Mouse (Mus musculus): ENCODE results near the gene Stpg4. TPM values are rescaled to one million over a fixed set of nuclear protein-coding genes. Genes with fewer than 3 reads are reported as not detected.

The Stpg4 gene
- polyA plus RNA-seq, 1 experiment from 2014 or later = not detected

- H3K4me2 ChIP-seq = peak within 1 kb of the TSS; percentile 86
- under 1% methylated on average over 68 of the region's 69 CpGs for WGBS (ENCODE audit: insufficient replicate concordance)
Observed at GRCm38 (mm10) chr17:87446767-87447611, 19.4 kb upstream of the Stpg4 start, which contains the start of gene Calm2. TSS of gene Calm2 (minus strand) at chr17:87446935.

GRCm38 (mm10) chr17:87445917-87446766 is 18.6 kb upstream of the Stpg4 start:
- H3K9ac ChIP-seq = peak overlapping the region; percentile 99
- H3K27me3 ChIP-seq = peaks cover 6% of the 10 kb centered on the region; the same call in 1 of the 2 replicates
- H3K4me2 ChIP-seq = peak overlapping the region; percentile 86
- peak overlapping the region; percentile 97 for H3K27ac ChIP-seq (replicated peaks)
- H3K4me1 ChIP-seq (replicated peaks) = peaks cover 54% of the 10 kb centered on the region
- peak overlapping the region; percentile 97 for H3K4me3 ChIP-seq (replicated peaks)
- under 1% methylated on average over 63 of the region's 86 CpGs for WGBS (ENCODE audit: insufficient replicate concordance)
- H3K36me3 ChIP-seq (replicated peaks) = peaks cover 9% of the 10 kb centered on the region
- peak; percentile 55 for ATAC-seq (ENCODE audit: insufficient read depth)
- no peaks in the 10 kb centered on the region for H3K9me3 ChIP-seq (replicated peaks)

More at GRCm38 (mm10) chr17:87446767-87447611, 19.4 kb upstream of the Stpg4 start, which contains the start of gene Calm2:
- Histone ChIP-seq H3K36me3 (replicated peaks) (peaks cover 4% of the 10 kb centered on the region; the same call in 1 of the 2 replicates), H3K27ac (replicated peaks) (peak within 1 kb of the TSS; percentile 97), H3K9me3 (replicated peaks) (no peaks in the 10 kb centered on the region), H3K9ac (peak within 1 kb of the TSS; percentile 99), H3K4me3 (replicated peaks) (peak within 1 kb of the TSS; percentile 97), H3K27me3 (peaks cover 6% of the 10 kb centered on the region; the same call in 1 of the 2 replicates), H3K4me1 (replicated peaks) (peaks cover 49% of the 10 kb centered on the region)
- ATAC-seq (ENCODE audit: insufficient read depth) = peak; percentile 88

- peaks cover 57% of the 10 kb centered on the region for H3K4me1 ChIP-seq (replicated peaks)
- peak overlapping the region; percentile 97 for H3K4me3 ChIP-seq (replicated peaks)
- peak overlapping the region; percentile 97 for H3K27ac ChIP-seq (replicated peaks)
- WGBS (ENCODE audit: insufficient replicate concordance) = 1% methylated on average over 13 of the region's 13 CpGs
- H3K9ac ChIP-seq = peak overlapping the region; percentile 99
- H3K36me3 ChIP-seq (replicated peaks) = peaks cover 12% of the 10 kb centered on the region
- no peaks in the 10 kb centered on the region for H3K9me3 ChIP-seq (replicated peaks)
- ATAC-seq (ENCODE audit: insufficient read depth) = no peak
- H3K27me3 ChIP-seq = peaks cover 6% of the 10 kb centered on the region; the same call in 1 of the 2 replicates
- peak overlapping the region; percentile 86 for H3K4me2 ChIP-seq
Observed at GRCm38 (mm10) chr17:87445337-87445916, 17.9 kb upstream of the Stpg4 start.

- no peak overlapping the region for H3K27ac ChIP-seq (replicated peaks)
- H3K36me3 ChIP-seq (replicated peaks) = peaks cover 17% of the 10 kb centered on the region
- peak overlapping the region; percentile 61 for H3K4me2 ChIP-seq
- H3K4me3 ChIP-seq (replicated peaks) = peak overlapping the region; percentile 39
- no peak for ATAC-seq (ENCODE audit: insufficient read depth)
- no peak overlapping the region for H3K9ac ChIP-seq
- 52% methylated on average over 4 of the region's 4 CpGs for WGBS (ENCODE audit: insufficient replicate concordance)
- H3K9me3 ChIP-seq (replicated peaks) = no peaks in the 10 kb centered on the region
- peaks cover 62% of the 10 kb centered on the region for H3K4me1 ChIP-seq (replicated peaks)
- H3K27me3 ChIP-seq = peaks cover 4% of the 10 kb centered on the region; the same call in 1 of the 2 replicates
Observed at GRCm38 (mm10) chr17:87444763-87445162, 17.2 kb upstream of the Stpg4 start.

GRCm38 (mm10) chr17:87441537-87441936 is 14.0 kb upstream of the Stpg4 start:
- WGBS (ENCODE audit: insufficient replicate concordance) = 56% methylated on average over 2 of the region's 2 CpGs

GRCm38 (mm10) chr17:87439441-87439840 is 11.9 kb upstream of the Stpg4 start:
- Histone ChIP-seq H3K9ac (no peak overlapping the region), H3K27ac (replicated peaks) (no peak overlapping the region), H3K4me2 (no peak overlapping the region), H3K4me3 (replicated peaks) (no peak overlapping the region), H3K4me1 (replicated peaks) (peaks cover 39% of the 10 kb centered on the region), H3K27me3 (no peaks in the 10 kb centered on the region), H3K9me3 (replicated peaks) (no peaks in the 10 kb centered on the region), H3K36me3 (replicated peaks) (peaks cover 49% of the 10 kb centered on the region)
- no peak for ATAC-seq (ENCODE audit: insufficient read depth)
- 76% methylated on average over 2 of the region's 2 CpGs for WGBS (ENCODE audit: insufficient replicate concordance)

More at GRCm38 (mm10) chr17:87441537-87441936, 14.0 kb upstream of the Stpg4 start:
- H3K27me3 ChIP-seq = no peaks in the 10 kb centered on the region
- ATAC-seq (ENCODE audit: insufficient read depth) = no peak
- no peaks in the 10 kb centered on the region for H3K9me3 ChIP-seq (replicated peaks)
- no peak overlapping the region for H3K27ac ChIP-seq (replicated peaks)
- no peak overlapping the region; the same call in 1 of the 2 replicates for H3K9ac ChIP-seq
- peaks cover 33% of the 10 kb centered on the region for H3K36me3 ChIP-seq (replicated peaks)
- H3K4me3 ChIP-seq (replicated peaks) = no peak overlapping the region
- H3K4me2 ChIP-seq = no peak overlapping the region
- H3K4me1 ChIP-seq (replicated peaks) = peaks cover 47% of the 10 kb centered on the region

GRCm38 (mm10) chr17:87433929-87434328 is 6.4 kb upstream of the Stpg4 start:
- H3K4me2 ChIP-seq = no peak overlapping the region
- H3K36me3 ChIP-seq (replicated peaks) = peaks cover 79% of the 10 kb centered on the region
- no peak overlapping the region for H3K4me3 ChIP-seq (replicated peaks)
- ATAC-seq (ENCODE audit: insufficient read depth) = no peak
- H3K27ac ChIP-seq (replicated peaks) = no peak overlapping the region
- H3K9ac ChIP-seq = no peak overlapping the region
- 0 out of 2 replicates have a peak, but pooled peaks cover 9% of the 10 kb centered on the region for H3K4me1 ChIP-seq (replicated peaks)
- H3K9me3 ChIP-seq (replicated peaks) = no peaks in the 10 kb centered on the region
- WGBS (ENCODE audit: insufficient replicate concordance) = 80% methylated on average over 3 of the region's 3 CpGs
- no peaks in the 10 kb centered on the region for H3K27me3 ChIP-seq

- Histone ChIP-seq H3K4me2 (no peak overlapping the region), H3K27ac (replicated peaks) (no peak overlapping the region), H3K4me1 (replicated peaks) (0 out of 2 replicates have a peak, but pooled peaks cover 9% of the 10 kb centered on the region), H3K4me3 (replicated peaks) (no peak overlapping the region), H3K9me3 (replicated peaks) (no peaks in the 10 kb centered on the region), H3K27me3 (no peaks in the 10 kb centered on the region), H3K9ac (no peak overlapping the region), H3K36me3 (replicated peaks) (peaks cover 76% of the 10 kb centered on the region)
- 85% methylated on average over 5 of the region's 5 CpGs for WGBS (ENCODE audit: insufficient replicate concordance)
- ATAC-seq (ENCODE audit: insufficient read depth) = no peak
Observed at GRCm38 (mm10) chr17:87432743-87433142, 5.2 kb upstream of the Stpg4 start.

- no peak for ATAC-seq (ENCODE audit: insufficient read depth)
- no peaks in the 10 kb centered on the region for H3K9me3 ChIP-seq (replicated peaks)
- H3K27me3 ChIP-seq = no peaks in the 10 kb centered on the region
- 0 out of 2 replicates have a peak, but pooled peaks cover 6% of the 10 kb centered on the region for H3K4me1 ChIP-seq (replicated peaks)
- no peak overlapping the region for H3K27ac ChIP-seq (replicated peaks)
- H3K4me2 ChIP-seq = no peak overlapping the region
- H3K4me3 ChIP-seq (replicated peaks) = no peak overlapping the region
- peaks cover 74% of the 10 kb centered on the region for H3K36me3 ChIP-seq (replicated peaks)
- no peak overlapping the region for H3K9ac ChIP-seq
Observed at GRCm38 (mm10) chr17:87432314-87432713, 4.8 kb upstream of the Stpg4 start.

GRCm38 (mm10) chr17:87429431-87429830 is 1.9 kb upstream of the Stpg4 start:
- Histone ChIP-seq H3K36me3 (replicated peaks) (peaks cover 50% of the 10 kb centered on the region), H3K9ac (no peak overlapping the region), H3K27ac (replicated peaks) (no peak overlapping the region), H3K27me3 (no peaks in the 10 kb centered on the region), H3K4me3 (replicated peaks) (no peak overlapping the region), H3K4me2 (no peak overlapping the region), H3K9me3 (replicated peaks) (no peaks in the 10 kb centered on the region), H3K4me1 (replicated peaks) (0 out of 2 replicates have a peak, but pooled peaks cover 5% of the 10 kb centered on the region)
- no peak for ATAC-seq (ENCODE audit: insufficient read depth)
- whole genome bisulfite sequencing (ENCODE audit: insufficient replicate concordance) = 80% methylated on average over 3 of the region's 3 CpGs

Measured in liver, embryonic 15.5 days (tissue).